In genomic region chr8:66860023-66860422, GRCm38 (mm10) we compare ENCODE assay signal across 8 mouse cellular contexts. TPM values are rescaled to one million over a fixed set of nuclear protein-coding genes. Genes with fewer than 3 reads are reported as not detected.
DNase-seq lines count a peak whose midpoint lies in the region; ATAC-seq lines count a peak whose summit lies in the region.

Naf1 (plus strand) TSS chr8:66860217.

- H3K36me3 ChIP-seq in lung, embryonic 16.5 days (ENCODE audit: control insufficient read depth, insufficient read depth, low read length): no peaks in the 10 kb centered on the region

- peak within 1 kb of the TSS; percentile 83 for H3K9ac ChIP-seq in lung, embryonic 16.5 days (ENCODE audit: low read length)

- ATAC-seq in hematopoietic stem cell, adult 5-6 weeks (replicated peaks in 1 of 2; ENCODE audit: insufficient read depth in 1 of 2, low FRiP score in 2 of 2, low TSS enrichment in 1 of 2, low read depth in 1 of 2, poor library complexity in 2 of 2, severe bottlenecking in 2 of 2): peak; percentile 94 to 97
- peak; percentile 98 for ATAC-seq in lung, embryonic 16.5 days (ENCODE audit: low read depth)

- peak within 1 kb of the TSS; percentile 86 for H3K4me2 ChIP-seq in lung, embryonic 16.5 days (ENCODE audit: low read depth, low read length)

- H3K4me3 ChIP-seq in lung, embryonic 16.5 days (ENCODE audit: low read length): peak within 1 kb of the TSS; percentile 87

- WGBS in lung, embryonic 16.5 days: under 1% methylated on average over 37 of the region's 37 CpGs

- no peaks in the 10 kb centered on the region for H3K27me3 ChIP-seq in lung, embryonic 16.5 days (ENCODE audit: control insufficient read depth, insufficient read depth, low read depth, low read length)

- peaks cover 5% of the 10 kb centered on the region; the same call in 1 of the 2 replicates for H3K4me1 ChIP-seq in lung, embryonic 16.5 days (replicated peaks; ENCODE audit: control insufficient read depth, insufficient read depth, low read length)

- no peaks in the 10 kb centered on the region for H3K9me3 ChIP-seq in lung, embryonic 16.5 days (ENCODE audit: control insufficient read depth, low read length)

- peak; percentile 86 for DNase-seq in MEL-GATA-1-ER (ENCODE audit: extremely low read depth, low read depth)
- peak; percentile 91 for DNase-seq in cerebellum, adult 8-10 months
- DNase-seq in forelimb bud, embryonic 11.5 days (ENCODE audit: low read depth, low spot score): peak; percentile 97
- peak; percentile 87 for DNase-seq in layer of hippocampus, adult 9-10 months (ENCODE audit: low spot score)
- DNase-seq in ovary, postnatal 10 days (ENCODE audit: low spot score): peak; percentile 88
- DNase-seq in thymus, postnatal 10 days (ENCODE audit: low spot score in 2 of 2): peak; percentile 86 to 90

- H3K27ac ChIP-seq in lung, embryonic 16.5 days (ENCODE audit: low read length): peak within 1 kb of the TSS; percentile 50; the same call in 1 of the 2 replicates

RNA-seq across cellular contexts. Expression of gene Naf1, which starts in this region (rescaled TPM):
- total RNA-seq in hematopoietic stem cell, adult 5-6 weeks (2017): 14.2 and 15.5 TPM in 2 replicates
- 2.4 and 2.6 TPM in 2 replicates for polyA plus RNA-seq in lung, embryonic 16.5 days (2015; fragmentation: Nextera tagmentation; extraction: Ambion mirVana)

Comparison
In these comparisons a context has a peak if more than half of its experiments do, and no peak if none do; other contexts are left out.
1. Peak in every context shown above with its lines: DNase-seq, ATAC-seq, H3K4me3 ChIP-seq and H3K27ac ChIP-seq.